Mouse (Mus musculus) hindlimb bud, embryonic 11.5 days (tissue): ENCODE results near the gene Susd2.

Experiments
- DNase-seq: peaks from one replicate; pipeline ENCODE4 v3.0.0-alpha.2; 2012; ENCODE audit warnings: low read depth, low spot score; ENCODE audit errors: extremely low spot score

Susd2 gene

GRCm38 (mm10) chr10:75643741-75644343 lies at the start of gene Susd2:
Gene Susd2, minus strand, starts transcription at chr10:75644008.
- no peak for DNase-seq

DNA sequence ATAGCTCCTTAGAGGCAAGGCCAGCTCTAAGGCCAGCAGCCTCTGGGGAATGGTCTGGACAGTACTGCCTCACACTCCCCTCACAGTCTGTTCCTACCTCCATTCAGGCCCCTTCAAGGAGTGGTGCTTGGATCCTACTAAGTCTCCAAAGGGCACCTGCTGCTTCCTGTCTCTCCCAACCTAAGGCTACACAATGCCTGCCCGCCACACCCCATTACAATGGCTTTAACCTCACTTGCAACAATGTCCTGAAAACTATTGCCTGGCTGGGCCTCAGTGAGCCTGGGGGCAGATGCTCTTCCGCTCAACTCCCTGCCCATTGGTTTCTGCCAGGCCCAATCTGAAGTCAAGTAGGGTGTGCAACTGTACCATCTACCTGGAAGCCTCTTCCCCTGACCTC lies 44.8 kb upstream of the Susd2 start:
- DNase-seq, result no peak

DNA sequence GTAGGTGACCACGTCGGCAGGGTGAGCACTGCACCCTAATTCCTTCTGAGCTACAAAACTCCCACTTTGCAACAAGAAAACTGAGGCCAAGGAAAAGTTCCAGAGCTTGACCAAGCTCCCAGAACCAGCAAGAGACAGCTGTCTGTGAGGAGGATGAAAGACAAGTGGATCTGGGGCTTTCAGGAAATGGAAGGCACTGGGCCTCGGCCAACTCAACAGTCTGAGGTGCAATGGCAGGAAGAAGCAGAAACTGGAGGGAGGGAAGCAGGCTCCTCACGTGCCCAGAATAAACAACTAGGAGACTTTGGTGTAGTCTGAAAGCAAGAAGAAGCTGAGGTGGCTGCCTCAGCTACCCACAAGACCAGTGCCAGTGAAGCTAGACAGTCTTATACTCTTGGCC lies 42.9 kb upstream of the Susd2 start:
- no peak for DNase-seq

- no peak for DNase-seq
Measured at GRCm38 (mm10) chr10:75684035-75685004, 40.5 kb upstream of the Susd2 start.

- DNase-seq, result no peak
Measured at GRCm38 (mm10) chr10:75680574-75681001, 36.8 kb upstream of the Susd2 start.

DNA sequence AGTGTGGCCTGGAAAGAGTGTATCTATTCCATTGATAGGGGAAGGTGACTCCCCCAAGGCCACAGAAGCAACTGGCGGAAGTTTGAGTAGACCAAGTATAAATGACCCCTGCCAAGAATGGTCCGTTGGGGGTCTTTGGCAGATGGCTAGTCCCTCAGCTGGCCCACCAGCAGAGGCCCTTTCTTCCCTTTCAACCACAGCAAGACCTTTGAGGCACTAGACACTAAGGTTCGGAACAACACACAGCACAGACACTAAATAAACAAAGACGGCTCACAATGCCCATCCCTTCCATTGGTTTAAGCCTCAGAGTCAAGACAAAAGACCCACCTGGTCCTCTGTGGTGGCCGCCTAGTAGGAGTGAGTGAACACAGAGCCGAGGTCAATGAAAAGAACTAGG lies 35.4 kb upstream of the Susd2 start:
- DNase-seq, result no peak

DNA sequence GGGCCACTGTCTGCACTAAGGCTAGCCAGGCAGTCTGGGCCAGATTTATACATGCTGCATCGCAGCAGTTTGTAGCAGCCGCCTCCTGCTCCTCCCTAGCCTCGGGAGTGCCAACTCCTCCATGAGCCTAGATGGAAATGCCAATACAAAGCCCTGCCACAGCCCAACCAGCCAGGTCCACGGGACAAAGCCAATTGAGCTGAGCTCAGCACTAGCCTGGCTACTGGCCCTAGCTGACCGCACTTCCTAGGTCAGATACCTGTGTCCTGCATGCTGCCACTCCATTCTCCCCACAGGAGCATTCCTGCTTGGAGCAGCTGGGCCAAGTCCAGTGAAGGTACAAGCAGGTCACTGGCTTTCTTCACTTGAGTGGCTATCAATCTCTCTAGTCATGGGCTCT lies 34.2 kb upstream of the Susd2 start:
- DNase-seq, result no peak

DNA sequence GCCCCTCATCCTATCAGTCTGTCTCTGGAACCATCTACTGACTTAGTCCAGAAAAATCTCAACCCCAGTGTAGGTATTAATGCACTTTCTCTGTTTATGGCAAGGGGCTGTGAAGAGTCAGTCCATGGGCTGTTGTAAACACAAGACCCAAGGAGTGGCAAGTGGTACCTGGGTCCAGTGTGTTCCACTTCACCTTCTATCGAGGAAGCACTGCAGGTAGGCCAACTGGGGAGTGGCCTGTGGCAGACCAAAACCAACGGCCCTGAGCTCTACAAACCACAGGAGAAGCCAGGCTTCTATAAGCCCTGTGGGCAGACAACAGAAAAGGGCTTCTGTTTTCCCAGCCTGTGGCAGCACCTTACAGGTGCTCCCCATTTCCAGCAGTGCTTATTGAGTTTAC lies 33.8 kb upstream of the Susd2 start:
- DNase-seq, result no peak

DNA sequence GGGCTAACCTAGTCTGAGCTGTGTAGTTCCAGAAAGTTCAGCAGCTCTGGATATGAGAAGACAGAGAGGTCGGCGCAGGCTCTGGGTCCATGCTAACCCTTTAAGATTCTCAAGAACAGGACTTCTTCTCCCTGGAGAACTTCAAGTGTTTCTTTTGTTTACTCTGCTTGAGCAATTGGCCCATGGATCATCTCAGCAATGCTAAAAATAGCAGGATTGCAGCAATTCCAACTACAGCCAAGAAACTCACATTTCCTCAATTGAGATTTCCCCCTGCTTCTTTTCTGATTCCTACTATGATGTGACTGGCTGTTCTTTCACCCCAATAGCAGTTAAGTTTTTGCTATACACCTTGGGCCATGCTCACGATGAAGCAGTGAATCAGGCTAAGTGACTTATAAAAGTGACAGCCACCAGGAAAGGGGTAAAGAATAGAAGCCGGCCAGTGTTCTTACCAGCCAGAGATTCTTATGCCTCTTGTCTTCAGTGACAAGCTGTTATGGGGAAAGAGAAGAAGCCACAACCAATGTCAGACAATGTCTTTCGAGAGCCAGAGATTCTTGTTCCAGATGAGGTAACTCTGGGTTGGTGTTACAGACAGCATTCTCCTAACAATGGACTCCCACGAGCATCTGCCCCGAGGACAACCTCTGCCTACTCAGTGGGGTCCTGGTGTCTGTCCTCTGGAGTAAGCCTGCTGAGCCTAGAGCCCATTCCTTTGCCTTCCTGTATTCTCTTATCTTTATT lies 33.2 kb upstream of the Susd2 start:
- no peak for DNase-seq

DNA sequence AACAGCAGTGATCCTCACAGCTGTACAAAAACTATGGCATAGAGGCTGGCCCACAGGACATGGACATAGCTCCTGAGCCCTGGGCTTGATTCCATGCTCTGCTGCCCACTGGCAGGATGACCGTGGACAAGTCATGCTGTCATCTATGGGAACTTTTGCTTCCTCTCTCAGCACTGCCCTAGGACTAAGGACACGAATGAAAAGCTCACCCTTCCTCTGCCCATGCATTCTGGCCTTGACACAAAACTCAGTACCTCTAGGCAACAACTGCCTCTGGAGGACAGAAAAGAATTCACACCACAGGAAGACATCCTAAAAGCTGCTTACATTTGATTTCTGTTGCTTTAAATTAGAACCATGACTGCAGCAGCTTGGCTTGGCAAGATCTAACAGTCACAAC lies 32.5 kb upstream of the Susd2 start:
- DNase-seq, result no peak

DNA sequence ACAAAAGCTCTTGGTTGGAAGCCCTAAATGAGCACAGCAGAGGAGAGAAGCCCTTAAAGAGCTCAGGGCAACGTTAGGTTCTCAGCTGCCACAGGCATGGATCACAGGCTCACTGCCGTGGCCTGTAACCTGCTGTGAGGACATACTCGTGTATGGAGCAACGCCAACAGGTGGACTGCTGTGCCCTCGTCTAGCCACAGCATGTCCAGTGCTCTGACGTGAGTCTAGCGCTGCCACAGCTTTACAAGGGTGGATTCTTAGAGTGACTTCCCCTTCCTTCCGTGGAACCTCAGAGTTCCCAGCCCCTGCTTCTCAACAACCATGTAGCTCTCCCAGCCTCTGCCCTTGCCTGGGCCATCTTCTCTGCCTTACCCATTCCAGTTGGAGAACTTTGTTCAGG lies 31.8 kb upstream of the Susd2 start:
- no peak for DNase-seq

DNA sequence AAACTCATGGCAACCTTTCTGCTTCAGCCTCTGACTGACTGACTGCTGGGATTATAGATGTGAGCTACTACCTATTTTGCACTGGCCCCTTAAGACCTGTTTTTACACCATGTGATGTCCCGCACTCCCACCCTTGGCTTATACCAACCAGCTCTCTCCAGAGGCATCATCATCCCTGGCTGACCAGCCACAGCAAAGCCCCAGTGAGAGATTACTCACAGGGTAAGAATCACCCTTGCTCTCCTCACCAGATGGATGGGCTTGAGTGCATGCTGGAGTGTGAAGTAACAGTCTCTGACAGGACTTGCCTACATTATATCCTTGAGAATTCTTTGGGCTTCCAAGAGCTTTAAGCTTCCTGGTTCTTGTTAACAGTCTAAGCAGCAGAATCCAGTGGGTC lies 26.1 kb upstream of the Susd2 start:
- DNase-seq, result no peak

GRCm38 (mm10) chr10:75667911-75668270 lies 24.1 kb upstream of the Susd2 start:
- no peak for DNase-seq

GRCm38 (mm10) chr10:75667115-75667910 lies 23.5 kb upstream of the Susd2 start:
- no peak for DNase-seq

GRCm38 (mm10) chr10:75666451-75667030 lies 22.7 kb upstream of the Susd2 start:
- DNase-seq, result no peak

DNA sequence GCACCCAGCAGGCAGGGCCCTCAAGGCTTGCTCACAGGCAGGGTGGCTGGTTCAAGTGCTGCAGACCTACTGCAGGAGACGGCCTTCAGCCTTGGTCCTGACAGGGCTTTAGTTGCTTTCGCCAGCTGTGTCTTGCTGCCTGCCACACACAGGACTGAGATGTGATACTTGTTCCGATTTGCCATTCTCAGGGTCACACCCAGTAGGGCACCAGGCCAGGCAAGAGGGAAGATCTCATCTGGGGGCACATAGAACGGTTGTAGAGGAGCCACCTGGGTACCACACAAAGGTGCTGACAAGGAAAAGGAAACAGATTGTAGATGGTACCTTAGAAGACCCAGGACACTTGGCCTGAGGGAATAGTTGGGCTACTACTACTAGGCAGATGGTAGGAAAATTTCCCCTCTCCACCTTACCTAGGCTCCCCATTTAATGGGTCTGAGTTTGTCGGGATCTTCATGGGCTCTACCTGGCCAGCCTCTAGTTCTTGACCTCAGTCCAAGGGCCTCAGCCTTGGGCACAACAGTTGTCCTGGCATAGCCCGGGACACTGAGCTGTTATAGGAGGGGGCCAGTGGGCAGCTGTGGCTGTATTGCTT lies 21.0 kb upstream of the Susd2 start:
- no peak for DNase-seq

GRCm38 (mm10) chr10:75662575-75662974 lies 18.8 kb upstream of the Susd2 start:
- no peak for DNase-seq

DNA sequence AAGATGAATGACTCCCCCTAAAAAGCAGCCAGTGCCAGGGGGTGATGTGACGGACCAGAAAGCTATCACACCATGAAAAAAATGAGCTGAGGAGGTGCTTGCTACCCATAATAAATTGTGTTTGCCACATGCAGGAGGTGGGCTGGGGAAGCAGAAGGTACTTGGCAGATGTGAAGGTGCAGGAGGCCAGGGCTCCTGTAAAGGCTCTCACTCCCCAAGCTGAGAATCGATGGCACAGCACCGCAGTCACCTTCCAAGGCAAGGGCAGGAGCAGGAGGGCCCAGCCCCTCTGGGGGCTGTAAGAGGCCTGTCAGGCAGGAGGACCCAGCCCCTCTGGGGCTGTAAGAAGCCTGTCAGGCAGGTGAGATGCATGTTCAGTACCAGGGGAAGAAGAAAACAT lies 18.1 kb upstream of the Susd2 start:
- no peak for DNase-seq

DNA sequence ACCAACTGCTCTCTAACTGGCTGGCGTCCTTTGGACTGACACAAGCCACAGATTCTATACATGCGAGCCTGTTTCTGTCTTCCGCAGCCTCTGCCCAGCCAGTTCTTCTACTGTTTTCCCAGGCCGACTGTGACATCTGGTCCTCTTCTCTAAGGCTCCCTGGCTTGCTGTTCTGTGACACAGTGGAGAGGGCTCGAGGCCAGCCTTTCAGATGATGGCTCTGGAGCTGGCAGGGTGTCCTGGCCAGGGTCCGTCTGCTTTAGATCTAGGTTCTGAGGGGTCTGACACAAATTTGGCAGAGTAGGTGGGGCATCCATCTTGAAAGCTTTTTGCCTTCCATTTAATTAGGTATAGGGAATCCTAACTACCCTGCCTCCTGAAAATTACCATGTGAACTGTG lies 17.6 kb upstream of the Susd2 start:
- no peak for DNase-seq

DNA sequence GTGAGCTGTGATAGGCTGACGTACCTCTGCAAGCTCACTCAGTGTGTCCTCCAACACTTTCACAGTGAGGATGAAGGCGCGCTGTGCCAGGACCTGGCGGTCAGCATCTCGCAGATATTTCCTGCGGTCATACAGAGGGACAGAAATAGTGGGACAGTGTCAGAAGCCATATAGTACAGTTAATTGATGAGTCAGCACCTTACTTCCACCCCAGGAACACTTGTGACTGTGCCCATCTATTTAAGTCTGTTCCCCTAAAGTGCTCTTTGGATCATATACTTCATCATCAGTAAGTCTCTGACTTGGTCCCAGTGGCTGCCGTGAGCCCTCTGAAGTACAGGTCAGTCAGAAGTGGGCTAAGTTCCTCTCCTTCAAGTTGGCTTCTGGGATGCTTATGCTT lies 14.0 kb upstream of the Susd2 start:
- no peak for DNase-seq
